Mouse (Mus musculus): ENCODE measurements around the gene Olfr1475. TPM values are rescaled to one million over a fixed set of nuclear protein-coding genes. Genes with fewer than 3 reads are reported as not detected.
"Not testable (repeated sequence)": the region's sequence is repeated elsewhere in the genome, so short reads cannot be mapped to it uniquely, and the experiment has no call there.

The Olfr1475 gene
- polyA plus RNA-seq (2012; rRNA removed) = not detected in 2 replicates

DNA sequence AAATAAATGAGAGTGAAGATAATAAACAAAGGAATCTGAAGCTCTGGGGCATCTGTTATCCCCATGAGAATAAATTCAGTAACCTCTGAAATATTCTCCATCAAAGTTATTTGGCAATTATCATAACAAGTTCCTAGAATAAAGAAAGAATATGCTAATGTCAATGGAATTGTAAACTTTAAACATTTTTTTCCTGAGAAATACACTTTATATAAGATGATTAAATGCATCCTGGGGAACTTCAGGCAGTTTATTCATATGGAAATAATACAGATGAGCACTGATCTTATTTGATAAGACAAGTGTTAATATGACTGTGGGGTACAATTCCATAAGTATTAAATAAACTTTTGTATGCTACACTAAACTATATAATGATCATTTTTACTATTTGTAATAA is at the start of gene Olfr1475:
TSS of gene Olfr1475 (minus strand) at position 101 of the 400 bp plus-strand sequence.
- Histone ChIP-seq H3K4me1 (ENCODE audit: control insufficient read depth, insufficient read depth, insufficient read length, low read length) (no peaks in the 10 kb centered on the region), H3K4me3 (ENCODE audit: low read depth, low read length) (no peak within 1 kb of the TSS)

DNA sequence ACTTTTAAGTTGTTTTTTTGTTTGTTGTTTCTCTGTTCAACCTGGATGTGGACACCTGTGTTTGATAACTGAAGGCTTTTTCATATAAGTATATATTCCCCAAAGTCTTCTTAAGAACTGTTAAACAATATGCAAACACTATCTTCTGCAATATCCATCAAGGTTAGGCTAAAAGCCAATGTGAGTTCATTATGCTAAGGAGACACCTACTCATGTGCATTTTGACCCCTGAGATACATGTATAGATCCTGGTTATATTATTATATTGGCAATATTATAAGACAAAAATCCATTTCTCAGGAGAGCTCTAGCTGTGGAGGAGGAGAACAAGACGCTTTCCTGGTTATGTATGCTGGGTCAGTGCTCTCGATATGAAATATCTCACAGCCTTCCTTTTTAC is 47.6 kb upstream of the Olfr1475 start, which contains the start of gene Olfr1480:
TSS of gene Olfr1480 (plus strand) at position 301 of the 400 bp plus-strand sequence.
- H3K36me3 ChIP-seq (ENCODE audit: control insufficient read depth, insufficient read depth, low read length) = no peaks in the 10 kb centered on the region
- no peaks in the 10 kb centered on the region for H3K4me1 ChIP-seq (ENCODE audit: control insufficient read depth, insufficient read depth, insufficient read length, low read length)
- no peak within 1 kb of the TSS for H3K4me3 ChIP-seq (ENCODE audit: low read depth, low read length)
- H3K27me3 ChIP-seq (ENCODE audit: control insufficient read depth, insufficient read depth, low read length) = no peaks in the 10 kb centered on the region
- no peak within 1 kb of the TSS for H3K27ac ChIP-seq (ENCODE audit: insufficient read depth, low read depth, low read length)
- WGBS = 68% methylated on average over 2 of the region's 2 CpGs
- no peak for TF ChIP-seq CTCF (IDR thresholded peaks at IDR 0.05; ENCODE audit: extremely low read depth, insufficient read length, insufficient replicate concordance, low read depth, low read length)
- no peak for TF ChIP-seq POLR2A (IDR thresholded peaks at IDR 0.05; ENCODE audit: low read depth, low read length)

More for the DNA sequence above, at the start of gene Olfr1475:
- Histone ChIP-seq H3K36me3 (ENCODE audit: control insufficient read depth, insufficient read depth, low read length) (no peaks in the 10 kb centered on the region), H3K27ac (ENCODE audit: insufficient read depth, low read depth, low read length) (no peak within 1 kb of the TSS), H3K27me3 (ENCODE audit: control insufficient read depth, insufficient read depth, low read length) (no peaks in the 10 kb centered on the region)
- TF ChIP-seq CTCF (IDR thresholded peaks at IDR 0.05; ENCODE audit: extremely low read depth, insufficient read length, insufficient replicate concordance, low read depth, low read length) = no peak
- TF ChIP-seq POLR2A (IDR thresholded peaks at IDR 0.05; ENCODE audit: low read depth, low read length) = no peak

- no peaks in the 10 kb centered on the region for H3K4me1 ChIP-seq (ENCODE audit: control insufficient read depth, insufficient read depth, insufficient read length, low read length)
- no peak within 1 kb of the TSS for H3K4me3 ChIP-seq (ENCODE audit: low read depth, low read length)
- 61% methylated on average over 3 of the region's 3 CpGs for WGBS
- TF ChIP-seq POLR2A (IDR thresholded peaks at IDR 0.05; ENCODE audit: low read depth, low read length) = no peak
- no peak for TF ChIP-seq CTCF (IDR thresholded peaks at IDR 0.05; ENCODE audit: extremely low read depth, insufficient read length, insufficient replicate concordance, low read depth, low read length)
- H3K27ac ChIP-seq (ENCODE audit: insufficient read depth, low read depth, low read length) = no peak within 1 kb of the TSS
- H3K36me3 ChIP-seq (ENCODE audit: control insufficient read depth, insufficient read depth, low read length) = no peaks in the 10 kb centered on the region
- no peaks in the 10 kb centered on the region for H3K27me3 ChIP-seq (ENCODE audit: control insufficient read depth, insufficient read depth, low read length)
Observed at GRCm38 (mm10) chr19:13500246-13500645, 20.2 kb upstream of the Olfr1475 start, which contains the start of gene Olfr1477. Olfr1477 (plus strand) TSS chr19:13500546.

DNA sequence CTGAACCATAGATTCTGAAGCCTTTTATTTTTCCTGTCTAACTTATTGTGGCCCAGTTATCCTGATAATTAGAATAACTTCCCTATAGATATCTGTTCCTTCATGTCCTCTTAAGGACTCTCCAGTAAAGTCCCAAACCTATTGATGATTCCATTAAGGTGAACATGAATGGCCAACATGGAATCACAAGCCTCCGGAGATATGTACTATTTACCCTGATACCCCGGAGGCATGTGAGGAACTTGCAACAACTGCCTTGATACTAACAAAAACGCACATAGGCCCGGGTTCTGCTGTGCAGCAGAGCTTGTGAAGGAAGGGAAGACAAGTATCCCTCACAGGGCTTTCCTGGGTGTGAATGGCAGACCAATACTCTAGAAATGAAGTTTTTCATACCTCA is 10.7 kb downstream of the Olfr1475 start, which contains the start of gene Olfr1474:
TSS of gene Olfr1474 (plus strand) at position 301 of the 400 bp plus-strand sequence.
- H3K27ac ChIP-seq (ENCODE audit: insufficient read depth, low read depth, low read length); H3K4me1 ChIP-seq (ENCODE audit: control insufficient read depth, insufficient read depth, insufficient read length, low read length); H3K27me3 ChIP-seq (ENCODE audit: control insufficient read depth, insufficient read depth, low read length); H3K36me3 ChIP-seq (ENCODE audit: control insufficient read depth, insufficient read depth, low read length); H3K4me3 ChIP-seq (ENCODE audit: low read depth, low read length): not testable (repeated sequence)
- 71% methylated on average over 4 of the region's 4 CpGs for WGBS

- 68% methylated on average over 1 of the region's 1 CpGs for WGBS
- TF ChIP-seq POLR2A (IDR thresholded peaks at IDR 0.05; ENCODE audit: low read depth, low read length) = no peak
- no peak for TF ChIP-seq CTCF (IDR thresholded peaks at IDR 0.05; ENCODE audit: extremely low read depth, insufficient read length, insufficient replicate concordance, low read depth, low read length)
Observed at GRCm38 (mm10) chr19:13455986-13456385, 24.0 kb downstream of the Olfr1475 start, which contains the start of gene Olfr1472. Olfr1472 (minus strand) TSS chr19:13456086.

GRCm38 (mm10) chr19:13443109-13443508 is 36.9 kb downstream of the Olfr1475 start, which contains the start of gene Olfr1471:
Olfr1471 (plus strand) TSS chr19:13443409.
- H3K36me3 ChIP-seq (ENCODE audit: control insufficient read depth, insufficient read depth, low read length); H3K4me1 ChIP-seq (ENCODE audit: control insufficient read depth, insufficient read depth, insufficient read length, low read length); H3K27ac ChIP-seq (ENCODE audit: insufficient read depth, low read depth, low read length); H3K4me3 ChIP-seq (ENCODE audit: low read depth, low read length); H3K27me3 ChIP-seq (ENCODE audit: control insufficient read depth, insufficient read depth, low read length): not testable (repeated sequence)
- whole genome bisulfite sequencing = 58% methylated on average over 2 of the region's 2 CpGs

More at GRCm38 (mm10) chr19:13455986-13456385, 24.0 kb downstream of the Olfr1475 start, which contains the start of gene Olfr1472:
- H3K27me3 ChIP-seq (ENCODE audit: control insufficient read depth, insufficient read depth, low read length) = no peaks in the 10 kb centered on the region
- no peaks in the 10 kb centered on the region for H3K4me1 ChIP-seq (ENCODE audit: control insufficient read depth, insufficient read depth, insufficient read length, low read length)
- H3K36me3 ChIP-seq (ENCODE audit: control insufficient read depth, insufficient read depth, low read length) = no peaks in the 10 kb centered on the region
- H3K27ac ChIP-seq (ENCODE audit: insufficient read depth, low read depth, low read length) = no peak within 1 kb of the TSS
- no peak within 1 kb of the TSS for H3K4me3 ChIP-seq (ENCODE audit: low read depth, low read length)

Other genes with a start within 250 kb of the Olfr1475 start
- not detected in 2 replicates for gene Olfr1463, start 248.9 kb downstream of the Olfr1475 start, polyA plus RNA-seq (2012; rRNA removed)
- gene Olfr1465, start 164.7 kb downstream of the Olfr1475 start, polyA plus RNA-seq (2012; rRNA removed) = not detected in 2 replicates
- gene Olfr1466, start 141.3 kb downstream of the Olfr1475 start, polyA plus RNA-seq (2012; rRNA removed) = not detected in 2 replicates
- not detected in 2 replicates for gene Olfr1467, start 118.0 kb downstream of the Olfr1475 start, polyA plus RNA-seq (2012; rRNA removed)
- gene Olfr1469, start 72.3 kb downstream of the Olfr1475 start, polyA plus RNA-seq (2012; rRNA removed) = not detected in 2 replicates
- not detected in 2 replicates for gene Olfr1471, start 36.8 kb downstream of the Olfr1475 start, polyA plus RNA-seq (2012; rRNA removed)
- gene Olfr1472, start 24.1 kb downstream of the Olfr1475 start, polyA plus RNA-seq (2012; rRNA removed) = not detected in 2 replicates
- gene Olfr1474, start 10.6 kb downstream of the Olfr1475 start, polyA plus RNA-seq (2012; rRNA removed) = not detected in 2 replicates
- not detected in 2 replicates for gene Olfr1477, start 20.4 kb upstream of the Olfr1475 start, polyA plus RNA-seq (2012; rRNA removed)
- gene Olfr1480, start 47.7 kb upstream of the Olfr1475 start, polyA plus RNA-seq (2012; rRNA removed) = not detected in 2 replicates
- not detected in 2 replicates for gene Olfr1484, start 103.3 kb upstream of the Olfr1475 start, polyA plus RNA-seq (2012; rRNA removed)
- not detected in 2 replicates for gene Olfr1487, start 137.2 kb upstream of the Olfr1475 start, polyA plus RNA-seq (2012; rRNA removed)
- gene Olfr1489, start 151.4 kb upstream of the Olfr1475 start, polyA plus RNA-seq (2012; rRNA removed) = not detected in 2 replicates
- gene Olfr1490, start 170.9 kb upstream of the Olfr1475 start, polyA plus RNA-seq (2012; rRNA removed) = not detected in 2 replicates
- not detected in 2 replicates for gene Olfr1491, start 217.1 kb upstream of the Olfr1475 start, polyA plus RNA-seq (2012; rRNA removed)
- gene Olfr1493-ps1, start 243.1 kb upstream of the Olfr1475 start, polyA plus RNA-seq (2012; rRNA removed) = not detected in 2 replicates

Measured in small intestine, adult 2 months (tissue).